Mouse (Mus musculus): Measurements from ENCODE around the gene Usp4.

- no peak for TF ChIP-seq CTCF (IDR thresholded peaks at IDR 0.05; ENCODE audit: low read depth)
- no peak for TF ChIP-seq EP300 (IDR thresholded peaks at IDR 0.05; ENCODE audit: low read depth)
These were observed 46.5 kb downstream of the Usp4 start for GRCm38 (mm10) chr9:108394191-108394590.
